Mouse (Mus musculus) induced T-regulatory cell, adult 2 months (primary cell): ENCODE results near the gene Acsm2.
"Not testable (repeated sequence)": the region's sequence is repeated elsewhere in the genome, so short reads cannot be mapped to it uniquely, and the experiment has no call there.

Source experiments
- DNase-seq: peaks from one replicate; pipeline ENCODE4 v3.0.0-alpha.2; 2012; ENCODE audit warnings: low read depth

Gene Acsm2

GRCm38 (mm10) chr7:119562476-119562875 is 8.3 kb downstream of the Acsm2 start:
- DNase-seq = not testable (repeated sequence)

GRCm38 (mm10) chr7:119594530-119595107 is 40.5 kb downstream of the Acsm2 start:
- DNase-seq = no peak

GRCm38 (mm10) chr7:119595306-119595705 is 41.2 kb downstream of the Acsm2 start:
- DNase-seq = no peak

GRCm38 (mm10) chr7:119596536-119596935 is 42.4 kb downstream of the Acsm2 start:
- DNase-seq = no peak

GRCm38 (mm10) chr7:119601195-119601953 is 47.2 kb downstream of the Acsm2 start:
- no peak for DNase-seq

GRCm38 (mm10) chr7:119601954-119602317 is 47.8 kb downstream of the Acsm2 start:
- no peak for DNase-seq

- no peak for DNase-seq
Observed at GRCm38 (mm10) chr7:119604903-119605483, 50.9 kb downstream of the Acsm2 start.

GRCm38 (mm10) chr7:119605926-119606663 is 52.0 kb downstream of the Acsm2 start:
- no peak for DNase-seq

- DNase-seq = no peak
Observed at GRCm38 (mm10) chr7:119606664-119607076, 52.5 kb downstream of the Acsm2 start, which contains the start of gene Acsm1. Acsm1 (plus strand) TSS chr7:119607026.

GRCm38 (mm10) chr7:119607796-119608515 is 53.8 kb downstream of the Acsm2 start:
- DNase-seq = no peak

- DNase-seq = no peak
Observed at GRCm38 (mm10) chr7:119616531-119616930, 62.4 kb downstream of the Acsm2 start.

- DNase-seq = no peak
Observed at GRCm38 (mm10) chr7:119617593-119617992, 63.5 kb downstream of the Acsm2 start.

GRCm38 (mm10) chr7:119618209-119618935 is 64.2 kb downstream of the Acsm2 start:
- no peak for DNase-seq

GRCm38 (mm10) chr7:119620157-119620556 is 66.0 kb downstream of the Acsm2 start:
- no peak for DNase-seq

GRCm38 (mm10) chr7:119638773-119639172 is 84.6 kb downstream of the Acsm2 start:
- no peak for DNase-seq

GRCm38 (mm10) chr7:119642307-119642706 is 88.2 kb downstream of the Acsm2 start:
- DNase-seq = no peak
